Mouse (Mus musculus): ENCODE measurements around the gene Hus1b. TPM values are rescaled to one million over a fixed set of nuclear protein-coding genes. Genes with fewer than 3 reads are reported as not detected.

Gene Hus1b
- polyA plus RNA-seq, 1 experiment from 2014 or later, result 0.07 TPM

Other genes starting within 250 kb of the Hus1b start
- gene Irf4, start 198.5 kb downstream of the Hus1b start, polyA plus RNA-seq (2015; fragmentation: Nextera tagmentation; extraction: Ambion mirVana), result 0.28 and 0.55 TPM in 2 replicates
- 11.7 and 14.4 TPM in 2 replicates for gene Exoc2, start 26.3 kb upstream of the Hus1b start, polyA plus RNA-seq (2015; fragmentation: Nextera tagmentation; extraction: Ambion mirVana)
- not detected in 2 replicates for gene Gm5447, start 26.4 kb upstream of the Hus1b start, polyA plus RNA-seq (2015; fragmentation: Nextera tagmentation; extraction: Ambion mirVana)

All from liver, embryonic 16.5 days (tissue).